Mouse (Mus musculus) intestine, embryonic 14.5 days (tissue): ENCODE results near the gene Aanat. TPM values are rescaled to one million over a fixed set of nuclear protein-coding genes. Genes with fewer than 3 reads are reported as not detected.

Source experiments
- ATAC-seq: fragments of 200-750 bp; cut with Nextera tagmentation; replicated peaks from 2 replicates; pipeline ENCODE4 v1.8.0; 2017; ENCODE audit warnings: low read depth, moderate number of reproducible peaks, moderate TSS enrichment, moderate library complexity; ENCODE audit not compliant: low FRiP score, low TSS enrichment
- DNase-seq: peaks from one replicate; pipeline ENCODE4 v3.0.0-alpha.2; 2018; ENCODE audit warnings: low spot score
- H3K27ac ChIP-seq: fragments of 300-500 bp; sonication (generic); 2 replicates; pipeline ENCODE4 v1.5.1; 2014; ENCODE audit warnings: low read depth, mild to moderate bottlenecking, control low read depth
- H3K27me3 ChIP-seq: fragments of 300-500 bp; sonication (generic); replicated peaks from 2 replicates; pipeline ENCODE4 v1.6.1; 2014; ENCODE audit warnings: low read length, control low read depth; ENCODE audit not compliant: control insufficient read depth, insufficient read depth
- H3K36me3 ChIP-seq: fragments of 300-500 bp; sonication (generic); 2 replicates; pipeline ENCODE4 v1.6.1; 2014; ENCODE audit warnings: low read length, control low read depth; ENCODE audit not compliant: control insufficient read depth, insufficient read depth
- H3K4me1 ChIP-seq: fragments of 300-500 bp; sonication (generic); replicated peaks from 2 replicates; pipeline ENCODE4 v1.6.1; 2014; ENCODE audit warnings: low read length, control low read depth, mixed read lengths; ENCODE audit not compliant: control insufficient read depth, insufficient read depth
- H3K4me2 ChIP-seq: fragments of 300-500 bp; sonication (generic); 2 replicates; pipeline ENCODE4 v1.6.1; 2014; ENCODE audit warnings: low read length
- H3K4me3 ChIP-seq: fragments of 300-500 bp; sonication (generic); 2 replicates; pipeline ENCODE4 v1.5.1; 2014; ENCODE audit warnings: low read depth, low read length, control low read depth, mixed read lengths
- H3K9ac ChIP-seq: fragments of 300-500 bp; sonication (generic); 2 replicates; pipeline ENCODE4 v1.6.1; 2014; ENCODE audit warnings: mild to moderate bottlenecking, low read length
- H3K9me3 ChIP-seq: fragments of 300-500 bp; sonication (generic); 2 replicates; pipeline ENCODE4 v1.6.1; 2016; ENCODE audit warnings: low read length, control low read depth; ENCODE audit not compliant: control insufficient read depth
- WGBS: fragments of 180-500 bp; shearing (Covaris S2); extraction: QIAGEN DNeasy Blood & Tissue Kit; methylation state at CpG from one replicate; pipeline ENCODE4 v1.1.7; 2014; 5-methylcytosine and 5-hydroxymethylcytosine counted together
- polyA plus RNA-seq: library from polyadenylated mRNA; unstranded; fragments of >200 nt; fragmentation: Nextera tagmentation; extraction: Ambion mirVana; gene quantifications from 2 replicates; pipeline ENCODE4 v1.2.1, GENCODE M21; 2014

The Aanat gene
- polyA plus RNA-seq, 1 experiment from 2014 or later: not detected

GRCm38 (mm10) chr11:116618666-116619065, 32.4 kb downstream of the Aanat start:
- Histone ChIP-seq H3K4me3 (no peak overlapping the region), H3K27me3 (no peaks in the 10 kb centered on the region), H3K36me3 (no peaks in the 10 kb centered on the region), H3K27ac (no peak overlapping the region), H3K9me3 (no peaks in the 10 kb centered on the region), H3K4me1 (peaks cover 46% of the 10 kb centered on the region), H3K9ac (no peak overlapping the region), H3K4me2 (no peak overlapping the region)
- 90% methylated on average over 7 of the region's 7 CpGs for WGBS
- ATAC-seq: no peak
- no peak for DNase-seq

GRCm38 (mm10) chr11:116619156-116619555, 32.9 kb downstream of the Aanat start:
- ATAC-seq (no peak), DNase-seq (no peak)
- H3K4me2 ChIP-seq: no peak overlapping the region
- no peak overlapping the region for H3K27ac ChIP-seq
- 86% methylated on average over 7 of the region's 7 CpGs for WGBS
- H3K9ac ChIP-seq: no peak overlapping the region
- H3K9me3 ChIP-seq: no peaks in the 10 kb centered on the region
- H3K36me3 ChIP-seq: no peaks in the 10 kb centered on the region
- no peak overlapping the region for H3K4me3 ChIP-seq
- H3K4me1 ChIP-seq: peaks cover 46% of the 10 kb centered on the region
- H3K27me3 ChIP-seq: no peaks in the 10 kb centered on the region

GRCm38 (mm10) chr11:116619561-116619960, 33.3 kb downstream of the Aanat start:
- 40% methylated on average over 8 of the region's 8 CpGs for WGBS

GRCm38 (mm10) chr11:116620073-116620472, 33.8 kb downstream of the Aanat start:
- H3K4me1 ChIP-seq: peaks cover 46% of the 10 kb centered on the region
- H3K36me3 ChIP-seq: no peaks in the 10 kb centered on the region
- H3K9me3 ChIP-seq: no peaks in the 10 kb centered on the region
- WGBS: 41% methylated on average over 9 of the region's 9 CpGs
- H3K9ac ChIP-seq: no peak overlapping the region
- no peak for ATAC-seq
- no peaks in the 10 kb centered on the region for H3K27me3 ChIP-seq
- no peak overlapping the region for H3K4me2 ChIP-seq
- H3K27ac ChIP-seq: no peak overlapping the region
- DNase-seq: no peak
- no peak overlapping the region for H3K4me3 ChIP-seq

More at GRCm38 (mm10) chr11:116619561-116619960, 33.3 kb downstream of the Aanat start:
- H3K9me3 ChIP-seq: no peaks in the 10 kb centered on the region
- H3K36me3 ChIP-seq: no peaks in the 10 kb centered on the region
- no peak overlapping the region for H3K4me2 ChIP-seq
- no peaks in the 10 kb centered on the region for H3K27me3 ChIP-seq
- ATAC-seq (no peak), DNase-seq (no peak)
- peaks cover 46% of the 10 kb centered on the region for H3K4me1 ChIP-seq
- H3K9ac ChIP-seq: no peak overlapping the region
- no peak overlapping the region for H3K27ac ChIP-seq
- no peak overlapping the region for H3K4me3 ChIP-seq

- H3K9me3 ChIP-seq: no peaks in the 10 kb centered on the region
- no peaks in the 10 kb centered on the region for H3K36me3 ChIP-seq
- no peaks in the 10 kb centered on the region for H3K27me3 ChIP-seq
- H3K9ac ChIP-seq: no peak overlapping the region
- H3K4me2 ChIP-seq: no peak overlapping the region
- DNase-seq (no peak), ATAC-seq (no peak)
- peaks cover 46% of the 10 kb centered on the region for H3K4me1 ChIP-seq
- WGBS: 82% methylated on average over 10 of the region's 10 CpGs
- peak overlapping the region; percentile 65 for H3K27ac ChIP-seq
- no peak overlapping the region for H3K4me3 ChIP-seq
Observed at GRCm38 (mm10) chr11:116620559-116621253, 34.5 kb downstream of the Aanat start.

GRCm38 (mm10) chr11:116621258-116621704, 35.0 kb downstream of the Aanat start:
- no peak overlapping the region for H3K9ac ChIP-seq
- DNase-seq (peak; percentile 68), ATAC-seq (no peak)
- peaks cover 41% of the 10 kb centered on the region for H3K4me1 ChIP-seq
- H3K4me2 ChIP-seq: no peak overlapping the region
- H3K9me3 ChIP-seq: no peaks in the 10 kb centered on the region
- H3K36me3 ChIP-seq: no peaks in the 10 kb centered on the region
- H3K4me3 ChIP-seq: no peak overlapping the region
- H3K27me3 ChIP-seq: no peaks in the 10 kb centered on the region
- 29% methylated on average over 6 of the region's 6 CpGs for WGBS
- peak overlapping the region; percentile 65 for H3K27ac ChIP-seq

- no peak overlapping the region for H3K27ac ChIP-seq
- 7% methylated on average over 40 of the region's 40 CpGs for WGBS
Observed at GRCm38 (mm10) chr11:116623281-116624124, 37.3 kb downstream of the Aanat start.

GRCm38 (mm10) chr11:116624131-116624832, 38.0 kb downstream of the Aanat start:
- H3K9me3 ChIP-seq: no peaks in the 10 kb centered on the region
- H3K4me2 ChIP-seq: peak overlapping the region; percentile 83
- peaks cover 38% of the 10 kb centered on the region for H3K4me1 ChIP-seq
- DNase-seq (peak; percentile 96), ATAC-seq (peak; percentile 71)
- H3K27me3 ChIP-seq: no peaks in the 10 kb centered on the region
- no peak overlapping the region for H3K27ac ChIP-seq
- WGBS: 14% methylated on average over 41 of the region's 42 CpGs
- H3K9ac ChIP-seq: peak overlapping the region; percentile 51
- peak overlapping the region; percentile 60 for H3K4me3 ChIP-seq
- no peaks in the 10 kb centered on the region for H3K36me3 ChIP-seq

More at GRCm38 (mm10) chr11:116623281-116624124, 37.3 kb downstream of the Aanat start:
- peaks cover 40% of the 10 kb centered on the region for H3K4me1 ChIP-seq
- no peaks in the 10 kb centered on the region for H3K36me3 ChIP-seq
- ATAC-seq (peak; percentile 45), DNase-seq (no peak)
- H3K4me3 ChIP-seq: peak overlapping the region; percentile 60
- no peaks in the 10 kb centered on the region for H3K9me3 ChIP-seq
- no peaks in the 10 kb centered on the region for H3K27me3 ChIP-seq
- H3K4me2 ChIP-seq: peak overlapping the region; percentile 83
- peak overlapping the region; percentile 51 for H3K9ac ChIP-seq
